Mouse (Mus musculus): ENCODE measurements around the gene Ppp2r2d. TPM values are rescaled to one million over a fixed set of nuclear protein-coding genes. Genes with fewer than 3 reads are reported as not detected.

Ppp2r2d gene
- polyA plus RNA-seq, 1 experiment from 2014 or later = 34.9 TPM

DNA sequence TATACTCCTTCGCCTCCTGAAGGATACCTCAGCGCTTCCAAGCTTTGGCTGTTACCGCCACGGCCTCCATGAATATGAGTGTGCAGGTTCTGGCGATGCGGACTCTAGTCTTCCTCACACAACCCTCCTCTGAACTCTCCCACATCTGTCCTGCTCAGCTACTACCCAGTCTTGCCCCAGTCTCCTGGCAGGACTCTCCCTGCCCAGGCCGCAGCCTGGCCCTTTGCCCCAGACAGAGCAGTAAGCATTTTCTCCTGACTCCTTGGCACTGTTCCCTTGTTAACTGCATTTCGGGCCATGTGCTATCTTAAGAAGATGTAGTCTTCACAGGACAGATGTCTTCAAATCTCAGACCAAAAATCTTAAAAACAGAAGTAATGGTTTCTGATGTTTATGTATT is 75.7 kb downstream of the Ppp2r2d start:
- no peak overlapping the region for H3K4me3 ChIP-seq (ENCODE audit: low read depth, low read length)
- H3K9ac ChIP-seq (replicated peaks; ENCODE audit: low read depth, low read length) = no peak overlapping the region
- no peaks in the 10 kb centered on the region for H3K9me3 ChIP-seq (ENCODE audit: control insufficient read depth, low read depth, low read length)
- H3K4me1 ChIP-seq (ENCODE audit: control insufficient read depth, insufficient read depth, low read length) = peaks cover 6% of the 10 kb centered on the region; the same call in 1 of the 2 replicates
- ATAC-seq (ENCODE audit: insufficient number of reproducible peaks, insufficient read depth, low FRiP score, low read depth) = no peak
- no peaks in the 10 kb centered on the region for H3K36me3 ChIP-seq (ENCODE audit: control insufficient read depth, insufficient read depth, low read length)
- H3K27ac ChIP-seq (ENCODE audit: low read length) = no peak overlapping the region
- no peak overlapping the region for H3K4me2 ChIP-seq (replicated peaks; ENCODE audit: low read depth, low read length)
- WGBS = 97% methylated on average over 8 of the region's 8 CpGs
- H3K27me3 ChIP-seq (ENCODE audit: control insufficient read depth, insufficient read depth, low read length) = no peaks in the 10 kb centered on the region

DNA sequence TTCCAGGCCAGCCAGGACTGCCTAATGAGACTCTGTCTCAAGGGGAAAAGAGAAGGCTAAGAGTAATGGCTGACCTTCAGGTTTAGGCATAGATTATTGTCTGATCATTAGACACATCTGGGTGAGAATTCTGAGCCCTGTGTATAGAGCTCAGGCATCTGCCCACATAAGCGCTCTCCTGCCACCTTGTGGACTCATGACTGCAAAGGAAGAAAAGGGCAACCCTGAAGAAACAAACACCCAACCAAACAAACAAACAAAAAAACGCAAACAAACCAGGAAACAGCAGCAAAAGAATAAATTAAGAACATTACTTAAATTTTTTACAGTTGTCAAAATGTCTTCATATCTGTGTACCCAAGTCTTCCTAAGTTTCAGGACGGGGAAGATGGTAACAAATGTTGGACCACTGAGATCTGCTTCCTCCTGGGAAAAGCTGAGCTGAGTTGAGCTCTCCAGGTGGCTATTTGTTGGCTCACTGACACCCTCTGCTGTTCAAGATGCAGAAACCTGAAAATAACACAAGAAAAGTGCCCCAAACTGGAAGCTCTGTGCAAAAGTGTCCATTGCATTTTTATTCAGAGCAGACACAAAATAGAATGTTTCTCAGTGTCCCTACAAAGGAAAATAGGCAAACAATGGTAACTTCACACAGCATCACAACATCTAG is 78.0 kb downstream of the Ppp2r2d start:
- no peak overlapping the region for H3K4me2 ChIP-seq (replicated peaks; ENCODE audit: low read depth, low read length)
- H3K36me3 ChIP-seq (ENCODE audit: control insufficient read depth, insufficient read depth, low read length) = no peaks in the 10 kb centered on the region
- H3K4me1 ChIP-seq (ENCODE audit: control insufficient read depth, insufficient read depth, low read length) = peaks cover 5% of the 10 kb centered on the region; the same call in 1 of the 2 replicates
- WGBS = 7% methylated on average over 3 of the region's 3 CpGs
- no peak overlapping the region for H3K27ac ChIP-seq (ENCODE audit: low read length)
- H3K9me3 ChIP-seq (ENCODE audit: control insufficient read depth, low read depth, low read length) = no peaks in the 10 kb centered on the region
- no peak overlapping the region for H3K4me3 ChIP-seq (ENCODE audit: low read depth, low read length)
- no peaks in the 10 kb centered on the region for H3K27me3 ChIP-seq (ENCODE audit: control insufficient read depth, insufficient read depth, low read length)
- no peak for ATAC-seq (ENCODE audit: insufficient number of reproducible peaks, insufficient read depth, low FRiP score, low read depth)
- no peak overlapping the region for H3K9ac ChIP-seq (replicated peaks; ENCODE audit: low read depth, low read length)

DNA sequence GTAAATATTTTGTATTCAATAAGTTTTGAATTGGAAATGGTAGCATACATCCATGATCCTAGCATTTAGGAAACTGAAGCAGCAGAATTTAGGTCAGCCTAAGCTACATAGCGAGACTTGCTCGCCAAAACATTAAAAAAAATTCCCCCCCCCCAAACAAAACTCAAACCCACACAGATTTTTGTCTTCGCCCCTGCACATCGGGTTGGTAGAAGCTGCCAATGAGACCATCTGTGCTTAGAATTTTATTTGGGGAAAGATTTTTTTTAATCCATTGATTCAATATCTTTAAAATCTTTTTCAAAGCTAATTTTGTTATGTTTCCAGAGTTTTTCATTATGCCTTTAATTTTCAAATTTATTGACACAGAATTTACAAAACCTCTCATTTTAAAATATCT is 82.6 kb downstream of the Ppp2r2d start:
- no peaks in the 10 kb centered on the region for H3K9me3 ChIP-seq (ENCODE audit: control insufficient read depth, low read depth, low read length)
- H3K4me2 ChIP-seq (replicated peaks; ENCODE audit: low read depth, low read length) = no peak overlapping the region
- H3K4me1 ChIP-seq (ENCODE audit: control insufficient read depth, insufficient read depth, low read length) = no peaks in the 10 kb centered on the region
- ATAC-seq (ENCODE audit: insufficient number of reproducible peaks, insufficient read depth, low FRiP score, low read depth) = no peak
- H3K27ac ChIP-seq (ENCODE audit: low read length) = no peak overlapping the region
- H3K27me3 ChIP-seq (ENCODE audit: control insufficient read depth, insufficient read depth, low read length) = no peaks in the 10 kb centered on the region
- no peak overlapping the region for H3K4me3 ChIP-seq (ENCODE audit: low read depth, low read length)
- no peaks in the 10 kb centered on the region for H3K36me3 ChIP-seq (ENCODE audit: control insufficient read depth, insufficient read depth, low read length)
- 92% methylated on average over 4 of the region's 4 CpGs for WGBS
- H3K9ac ChIP-seq (replicated peaks; ENCODE audit: low read depth, low read length) = no peak overlapping the region

Other genes starting within 250 kb of the Ppp2r2d start
- gene Mapk1ip1, start 194 bp downstream of the Ppp2r2d start, polyA plus RNA-seq (2014; fragmentation: Nextera tagmentation; extraction: Ambion mirVana) = 18.3 and 19.5 TPM in 2 replicates
- gene Bnip3, start 63.4 kb downstream of the Ppp2r2d start, polyA plus RNA-seq (2014; fragmentation: Nextera tagmentation; extraction: Ambion mirVana) = 118 and 147 TPM in 2 replicates
- 0.12 and 0.21 TPM in 2 replicates for gene Jakmip3, start 94.7 kb downstream of the Ppp2r2d start, polyA plus RNA-seq (2014; fragmentation: Nextera tagmentation; extraction: Ambion mirVana)
- gene Dpysl4, start 239.9 kb downstream of the Ppp2r2d start, polyA plus RNA-seq (2014; fragmentation: Nextera tagmentation; extraction: Ambion mirVana) = 24.1 and 24.9 TPM in 2 replicates